Mouse (Mus musculus) kidney, adult 2 months (tissue): ENCODE measurements around the gene Dhx15.

Experiments used
- CTCF ChIP-seq: fragments of 200-500 bp; conservative IDR thresholded peaks from 2 replicates; pipeline ENCODE4 v1.5.1; 2011; ENCODE audit warnings: low read depth, mild to moderate bottlenecking, control low read depth, low read length, moderate library complexity, mixed read lengths; ENCODE audit not compliant: insufficient read depth, insufficient read length
- POLR2A ChIP-seq: fragments of 200-500 bp; IDR thresholded peaks from one replicate; pipeline ENCODE4 v1.6.1; 2011; ENCODE audit warnings: low read depth, low read length, control low read depth

- TF ChIP-seq POLR2A = no peak
- no peak for TF ChIP-seq CTCF
These were observed 68.2 kb downstream of the Dhx15 start for GRCm38 (mm10) chr5:52122146-52122545.
